Mouse (Mus musculus) ES-Bruce4 (cell line): ENCODE measurements around the gene Ptrh1. TPM values are rescaled to one million over a fixed set of nuclear protein-coding genes. Genes with fewer than 3 reads are reported as not detected.

ENCODE experiments used
- H3K27ac ChIP-seq: 2 replicates; pipeline ENCODE4 v1.5.1; 2012; ENCODE audit warnings: low read length, inconsistent platforms; ENCODE audit not compliant: insufficient read depth
- H3K27me3 ChIP-seq: 2 replicates; pipeline ENCODE4 v1.6.1; 2012; ENCODE audit warnings: mild to moderate bottlenecking, low read length, inconsistent platforms; ENCODE audit not compliant: control insufficient read depth, poor library complexity, insufficient read depth, severe bottlenecking
- H3K36me3 ChIP-seq: 2 replicates; pipeline ENCODE4 v1.6.1; 2012; ENCODE audit warnings: inconsistent platforms, mild to moderate bottlenecking, low read length, moderate library complexity; ENCODE audit not compliant: control insufficient read depth, poor library complexity, insufficient read depth, severe bottlenecking
- H3K4me1 ChIP-seq: one replicate; pipeline ENCODE4 v1.8.1; 2011; ENCODE audit warnings: low read length; ENCODE audit not compliant: control insufficient read depth, insufficient read depth
- H3K4me3 ChIP-seq: 2 replicates; pipeline ENCODE4 v1.5.1; 2011; ENCODE audit warnings: low read depth, mild to moderate bottlenecking, low read length
- H3K9ac ChIP-seq: 2 replicates; pipeline ENCODE4 v1.6.1; 2012; ENCODE audit warnings: low read depth, mild to moderate bottlenecking, inconsistent platforms; ENCODE audit not compliant: poor library complexity, severe bottlenecking
- H3K9me3 ChIP-seq: replicated peaks from 2 replicates; pipeline ENCODE4 v1.6.1; 2012; ENCODE audit warnings: mild to moderate bottlenecking, low read length, inconsistent platforms; ENCODE audit not compliant: control insufficient read depth, poor library complexity, insufficient read depth, severe bottlenecking
- CTCF ChIP-seq: IDR thresholded peaks from one replicate; pipeline ENCODE4 v1.8.1; 2011; ENCODE audit warnings: low read depth, low read length
- EP300 ChIP-seq: IDR thresholded peaks from 2 replicates; pipeline ENCODE4 v1.6.1; 2011; ENCODE audit warnings: low read depth, low read length; ENCODE audit not compliant: insufficient read depth
- POLR2A ChIP-seq: IDR thresholded peaks from one replicate; pipeline ENCODE4 v1.8.1; 2011; ENCODE audit warnings: low read length; ENCODE audit not compliant: insufficient read depth
- polyA plus RNA-seq: library from polyadenylated mRNA; stranded (reverse); fragments of >200 nt; gene quantifications from 2 replicates; pipeline ENCODE4 v1.2.4, GENCODE M21; 2011; ENCODE audit warnings: low read depth; ENCODE audit not compliant: missing spikeins, insufficient read depth, insufficient read length

Gene Ptrh1
- polyA plus RNA-seq, 1 experiment, result 11.6 TPM

DNA sequence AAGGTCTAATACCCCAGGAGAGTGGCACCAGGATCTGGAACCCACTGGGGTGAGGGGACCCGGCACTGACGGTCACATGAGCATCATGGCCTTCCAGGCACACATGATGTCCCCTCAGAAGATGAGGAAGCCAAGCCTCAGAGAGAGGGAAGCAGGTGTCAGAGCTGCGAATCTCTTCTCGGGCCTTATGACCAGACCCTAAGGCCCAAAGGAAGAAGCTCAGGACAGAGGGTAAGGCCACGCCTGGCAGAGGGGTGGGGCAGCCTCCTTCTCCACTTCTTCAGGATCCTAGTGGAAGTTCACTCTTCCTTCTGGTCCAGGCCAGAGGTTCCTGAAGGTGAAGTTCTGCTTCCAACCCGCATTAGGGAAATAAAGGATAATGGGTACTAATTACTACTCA is 42.9 kb upstream of the Ptrh1 start:
- Histone ChIP-seq H3K9me3 (no peaks in the 10 kb centered on the region), H3K36me3 (no peaks in the 10 kb centered on the region), H3K27me3 (no peaks in the 10 kb centered on the region), H3K4me1 (peaks cover 2% of the 10 kb centered on the region), H3K27ac (no peak overlapping the region), H3K4me3 (no peak overlapping the region), H3K9ac (no peak overlapping the region)
- TF ChIP-seq CTCF (no peak), EP300 (no peak), POLR2A (no peak)

DNA sequence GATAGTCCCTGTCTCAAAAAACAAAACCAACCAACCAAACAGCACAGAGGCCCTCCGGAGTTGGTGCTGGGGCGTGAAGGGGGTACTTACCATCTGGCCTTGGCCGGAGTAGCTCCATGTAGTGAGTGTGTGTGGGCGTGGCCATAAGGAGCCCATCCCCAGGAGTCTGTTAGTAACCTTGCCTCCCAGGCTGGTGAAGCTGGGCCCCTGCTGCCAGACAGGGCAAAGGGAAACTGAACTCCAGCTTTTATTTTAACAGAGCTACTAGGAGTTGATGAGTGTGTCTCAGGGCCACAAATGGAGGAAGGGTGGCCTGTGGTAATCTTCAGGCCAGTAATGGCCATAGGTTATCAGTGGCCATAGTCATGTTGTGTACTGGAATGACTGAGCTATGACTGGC is 41.1 kb upstream of the Ptrh1 start:
- Histone ChIP-seq H3K4me1 (no peaks in the 10 kb centered on the region), H3K27me3 (no peaks in the 10 kb centered on the region), H3K9ac (no peak overlapping the region), H3K27ac (no peak overlapping the region), H3K36me3 (no peaks in the 10 kb centered on the region), H3K9me3 (no peaks in the 10 kb centered on the region), H3K4me3 (no peak overlapping the region)
- TF ChIP-seq CTCF (no peak), EP300 (no peak), POLR2A (no peak)

- no peaks in the 10 kb centered on the region for H3K4me1 ChIP-seq
- no peak overlapping the region for H3K27ac ChIP-seq
- H3K4me3 ChIP-seq, result no peak overlapping the region
Observed at GRCm38 (mm10) chr2:32734933-32735332, 40.7 kb upstream of the Ptrh1 start.

GRCm38 (mm10) chr2:32736306-32736829 is 39.2 kb upstream of the Ptrh1 start:
- no peak for TF ChIP-seq POLR2A
- no peak for TF ChIP-seq CTCF
- no peak for TF ChIP-seq EP300
- Histone ChIP-seq H3K4me3 (no peak overlapping the region), H3K9ac (no peak overlapping the region)

More at GRCm38 (mm10) chr2:32734933-32735332, 40.7 kb upstream of the Ptrh1 start:
- H3K9me3 ChIP-seq, result no peaks in the 10 kb centered on the region
- no peak overlapping the region for H3K9ac ChIP-seq
- TF ChIP-seq POLR2A (no peak), EP300 (no peak), CTCF (no peak)
- H3K27me3 ChIP-seq, result no peaks in the 10 kb centered on the region
- no peaks in the 10 kb centered on the region for H3K36me3 ChIP-seq

GRCm38 (mm10) chr2:32737008-32737407 is 38.6 kb upstream of the Ptrh1 start:
- Histone ChIP-seq H3K9me3 (no peaks in the 10 kb centered on the region), H3K36me3 (no peaks in the 10 kb centered on the region), H3K27ac (no peak overlapping the region), H3K9ac (no peak overlapping the region), H3K4me1 (no peaks in the 10 kb centered on the region), H3K4me3 (no peak overlapping the region), H3K27me3 (no peaks in the 10 kb centered on the region)
- TF ChIP-seq EP300, result no peak
- no peak for TF ChIP-seq CTCF
- TF ChIP-seq POLR2A, result no peak

More at GRCm38 (mm10) chr2:32736306-32736829, 39.2 kb upstream of the Ptrh1 start:
- Histone ChIP-seq H3K27ac (no peak overlapping the region), H3K36me3 (no peaks in the 10 kb centered on the region), H3K4me1 (no peaks in the 10 kb centered on the region), H3K9me3 (no peaks in the 10 kb centered on the region), H3K27me3 (no peaks in the 10 kb centered on the region)

GRCm38 (mm10) chr2:32739311-32739710 is 36.3 kb upstream of the Ptrh1 start:
- Histone ChIP-seq H3K36me3 (no peaks in the 10 kb centered on the region), H3K27ac (no peak overlapping the region), H3K9ac (no peak overlapping the region), H3K9me3 (no peaks in the 10 kb centered on the region), H3K4me1 (no peaks in the 10 kb centered on the region), H3K4me3 (no peak overlapping the region), H3K27me3 (no peaks in the 10 kb centered on the region)
- TF ChIP-seq CTCF (no peak), POLR2A (no peak), EP300 (no peak)
